Mouse (Mus musculus): Measurements from ENCODE around the gene Chrm3.

DNA sequence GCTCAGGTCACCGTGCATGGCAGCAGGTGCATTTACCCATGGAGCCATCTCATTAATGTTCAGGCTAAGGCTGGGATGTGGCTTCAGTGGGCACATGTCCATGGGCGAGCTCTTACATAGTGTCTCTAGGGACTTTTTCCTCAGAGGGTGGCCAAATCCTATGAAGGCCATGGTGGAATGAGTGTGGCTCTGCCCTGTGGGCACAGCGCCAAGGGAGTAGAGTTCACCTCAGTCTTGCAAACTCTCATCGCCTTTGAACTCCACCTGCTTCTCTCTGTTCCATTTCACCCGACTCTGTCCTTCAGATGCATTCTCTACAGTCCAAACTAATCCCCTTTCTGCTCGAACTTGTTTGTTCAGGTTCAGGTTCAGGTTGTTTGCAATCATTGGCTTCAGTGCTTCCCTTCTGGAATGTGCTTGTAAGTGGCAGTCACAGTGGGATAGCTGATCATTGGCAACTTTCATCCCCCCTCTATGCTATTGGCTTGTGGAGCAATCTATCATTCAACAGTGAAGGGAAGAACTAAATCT is 278.7 kb downstream of the Chrm3 start:
- no peak for TF ChIP-seq GATA1 (IDR thresholded peaks at IDR 0.05; ENCODE audit: borderline replicate concordance, low read length)
- TF ChIP-seq FLI1 (IDR thresholded peaks at IDR 0.05; ENCODE audit: low read length), result no peak
